Mouse (Mus musculus): ENCODE results near the gene Lrrc36.

GRCm38 (mm10) chr8:105445296-105446126 is 32.1 kb downstream of the Lrrc36 start:
- TF ChIP-seq CTCF (conservative IDR thresholded peaks at IDR 0.05 in 1 of 2, IDR thresholded peaks at IDR 0.05 in 1 of 2; ENCODE audit: low read depth in 2 of 2, low read length in 2 of 2) (no peak), KAT2A (IDR thresholded peaks at IDR 0.05; ENCODE audit: insufficient replicate concordance, low read length) (no peak), NRF1 (IDR thresholded peaks at IDR 0.05; ENCODE audit: low read depth, low read length) (no peak), POLR2A (IDR thresholded peaks at IDR 0.05; ENCODE audit: low read depth, low read length) (no peak), USF1 (IDR thresholded peaks at IDR 0.05; ENCODE audit: low read depth, low read length) (no peak), TBP (conservative IDR thresholded peaks at IDR 0.05; ENCODE audit: low read depth, low read length) (no peak), MAZ (IDR thresholded peaks at IDR 0.05; ENCODE audit: low read depth, low read length) (no peak), MAFK (IDR thresholded peaks at IDR 0.05; ENCODE audit: insufficient replicate concordance, low read length) (no peak), TCF12 (IDR thresholded peaks at IDR 0.05; ENCODE audit: low read depth, low read length) (no peak), BHLHE40 (IDR thresholded peaks at IDR 0.05; ENCODE audit: low read depth, low read length) (no peak), MXI1 (IDR thresholded peaks at IDR 0.05; ENCODE audit: low read depth, low read length) (no peak)
